Mouse (Mus musculus): Measurements from ENCODE around the gene Bpgm. TPM values are rescaled to one million over a fixed set of nuclear protein-coding genes. Genes with fewer than 3 reads are reported as not detected.

Bpgm gene
- polyA plus RNA-seq, 1 experiment from 2014 or later = 94.6 TPM

DNA sequence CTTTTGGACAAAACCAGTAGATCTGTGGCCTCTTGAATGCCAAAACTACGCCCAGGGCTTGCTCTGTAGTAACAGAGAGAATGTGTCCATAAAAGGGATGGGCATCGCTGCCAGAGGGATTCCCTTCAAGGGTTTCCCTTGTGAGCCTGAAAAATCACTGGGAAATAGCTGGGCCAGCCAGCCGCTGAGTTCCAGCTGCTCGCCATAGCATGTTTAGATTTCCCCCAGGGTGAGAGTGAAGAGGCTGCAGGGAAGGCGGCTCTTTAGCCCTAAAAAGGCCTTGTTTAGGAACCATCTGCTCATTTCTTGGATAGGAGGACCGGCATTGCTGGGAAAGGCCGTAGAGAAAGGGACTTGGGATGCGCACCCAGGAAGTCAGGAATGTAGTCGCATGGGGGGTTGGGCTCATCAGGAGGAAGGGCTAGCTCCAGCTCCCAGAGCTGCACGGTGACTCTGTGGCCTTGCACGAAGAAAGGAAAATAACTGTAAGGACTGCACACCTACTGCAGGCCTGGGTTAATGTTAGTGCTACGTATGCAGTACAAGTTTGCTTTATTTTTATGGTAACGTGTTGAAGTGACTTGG lies 72.5 kb downstream of the Bpgm start:
- no peak overlapping the region for H3K4me2 ChIP-seq (ENCODE audit: low read length)
- no peaks in the 10 kb centered on the region; the same call in 1 of the 2 replicates for H3K4me1 ChIP-seq (ENCODE audit: control insufficient read depth, insufficient read depth, low read length)
- H3K4me3 ChIP-seq (replicated peaks; ENCODE audit: low read depth, low read length) = no peak overlapping the region
- H3K36me3 ChIP-seq (ENCODE audit: control insufficient read depth, insufficient read depth, low read length) = no peaks in the 10 kb centered on the region
- ATAC-seq (ENCODE audit: low FRiP score, low TSS enrichment) (no peak), DNase-seq (no peak)
- no peak overlapping the region for H3K27ac ChIP-seq (replicated peaks; ENCODE audit: low read depth, low read length)
- no peaks in the 10 kb centered on the region for H3K27me3 ChIP-seq (ENCODE audit: control insufficient read depth, insufficient read depth, low read length)
- H3K9ac ChIP-seq (replicated peaks; ENCODE audit: low read length) = no peak overlapping the region
- WGBS = 60% methylated on average over 13 of the region's 13 CpGs
- H3K9me3 ChIP-seq (ENCODE audit: control insufficient read depth, low read length) = 0 out of 2 replicates have a peak, but pooled peaks cover 4% of the 10 kb centered on the region

DNA sequence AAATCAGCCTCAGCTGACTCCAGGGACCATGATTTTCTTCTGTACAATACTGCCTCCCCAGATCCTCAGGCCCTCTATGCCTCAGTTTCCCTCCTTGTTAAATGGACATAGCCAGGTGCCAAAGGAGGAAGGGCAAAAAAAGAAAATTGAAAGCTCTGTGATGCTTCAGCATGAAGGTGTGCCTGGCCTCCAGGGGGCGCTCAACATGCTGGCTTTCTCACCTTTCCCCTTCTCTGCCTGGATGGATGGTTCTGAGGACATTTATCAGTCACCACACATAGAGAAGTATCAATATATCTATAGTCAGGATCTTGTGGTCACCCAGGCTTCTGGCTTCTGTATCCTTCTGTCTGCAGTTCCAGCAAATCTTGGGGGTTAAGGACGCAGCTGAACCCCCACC lies 73.0 kb downstream of the Bpgm start:
- peak; percentile 62 for DNase-seq
- Histone ChIP-seq H3K4me2 (ENCODE audit: low read length) (no peak overlapping the region), H3K4me1 (ENCODE audit: control insufficient read depth, insufficient read depth, low read length) (no peaks in the 10 kb centered on the region), H3K9me3 (ENCODE audit: control insufficient read depth, low read length) (0 out of 2 replicates have a peak, but pooled peaks cover 4% of the 10 kb centered on the region), H3K9ac (replicated peaks; ENCODE audit: low read length) (no peak overlapping the region), H3K27ac (replicated peaks; ENCODE audit: low read depth, low read length) (no peak overlapping the region), H3K27me3 (ENCODE audit: control insufficient read depth, insufficient read depth, low read length) (no peaks in the 10 kb centered on the region), H3K4me3 (replicated peaks; ENCODE audit: low read depth, low read length) (no peak overlapping the region), H3K36me3 (ENCODE audit: control insufficient read depth, insufficient read depth, low read length) (no peaks in the 10 kb centered on the region)
- ATAC-seq (ENCODE audit: low FRiP score, low TSS enrichment) = no peak
- 43% methylated on average over 2 of the region's 2 CpGs for WGBS

DNA sequence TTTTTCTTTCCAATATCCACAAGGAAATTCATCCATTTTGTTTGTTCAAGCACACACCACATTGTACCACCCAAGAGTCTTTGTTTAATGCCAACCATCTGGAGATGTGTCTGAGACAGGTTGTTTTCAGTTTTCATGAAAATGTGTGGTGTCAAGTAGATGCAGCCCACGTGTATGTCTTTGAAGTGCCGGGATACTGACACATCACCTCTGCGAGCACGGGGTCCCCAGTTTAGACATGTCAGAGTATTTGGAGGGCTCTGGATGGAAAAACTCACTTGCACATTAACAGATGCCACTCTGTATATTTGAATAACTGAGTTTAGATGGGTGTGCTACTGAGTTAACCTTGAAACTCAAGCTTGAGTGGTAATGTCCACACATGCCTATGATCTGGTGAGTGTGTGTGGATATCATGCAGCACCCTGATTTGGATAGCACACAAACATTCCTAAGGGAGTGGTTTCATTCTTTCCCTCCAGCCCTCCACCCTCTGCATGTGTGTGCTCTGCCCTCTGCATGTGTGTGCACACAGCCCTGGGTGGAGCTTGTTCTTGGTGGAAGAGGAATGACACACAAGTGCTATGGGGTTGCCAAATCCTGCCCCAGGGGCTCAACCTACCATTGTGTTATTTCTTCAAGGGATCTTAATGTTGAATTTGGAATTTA lies 76.6 kb downstream of the Bpgm start:
- H3K9me3 ChIP-seq (ENCODE audit: control insufficient read depth, low read length) = 0 out of 2 replicates have a peak, but pooled peaks cover 4% of the 10 kb centered on the region
- H3K4me3 ChIP-seq (replicated peaks; ENCODE audit: low read depth, low read length) = no peak overlapping the region
- no peak overlapping the region for H3K9ac ChIP-seq (replicated peaks; ENCODE audit: low read length)
- DNase-seq = no peak
- WGBS = 91% methylated on average over 4 of the region's 4 CpGs
- no peaks in the 10 kb centered on the region for H3K4me1 ChIP-seq (ENCODE audit: control insufficient read depth, insufficient read depth, low read length)
- H3K36me3 ChIP-seq (ENCODE audit: control insufficient read depth, insufficient read depth, low read length) = no peaks in the 10 kb centered on the region
- no peak overlapping the region for H3K27ac ChIP-seq (replicated peaks; ENCODE audit: low read depth, low read length)
- no peak for ATAC-seq (ENCODE audit: low FRiP score, low TSS enrichment)
- no peak overlapping the region for H3K4me2 ChIP-seq (ENCODE audit: low read length)
- no peaks in the 10 kb centered on the region for H3K27me3 ChIP-seq (ENCODE audit: control insufficient read depth, insufficient read depth, low read length)

DNA sequence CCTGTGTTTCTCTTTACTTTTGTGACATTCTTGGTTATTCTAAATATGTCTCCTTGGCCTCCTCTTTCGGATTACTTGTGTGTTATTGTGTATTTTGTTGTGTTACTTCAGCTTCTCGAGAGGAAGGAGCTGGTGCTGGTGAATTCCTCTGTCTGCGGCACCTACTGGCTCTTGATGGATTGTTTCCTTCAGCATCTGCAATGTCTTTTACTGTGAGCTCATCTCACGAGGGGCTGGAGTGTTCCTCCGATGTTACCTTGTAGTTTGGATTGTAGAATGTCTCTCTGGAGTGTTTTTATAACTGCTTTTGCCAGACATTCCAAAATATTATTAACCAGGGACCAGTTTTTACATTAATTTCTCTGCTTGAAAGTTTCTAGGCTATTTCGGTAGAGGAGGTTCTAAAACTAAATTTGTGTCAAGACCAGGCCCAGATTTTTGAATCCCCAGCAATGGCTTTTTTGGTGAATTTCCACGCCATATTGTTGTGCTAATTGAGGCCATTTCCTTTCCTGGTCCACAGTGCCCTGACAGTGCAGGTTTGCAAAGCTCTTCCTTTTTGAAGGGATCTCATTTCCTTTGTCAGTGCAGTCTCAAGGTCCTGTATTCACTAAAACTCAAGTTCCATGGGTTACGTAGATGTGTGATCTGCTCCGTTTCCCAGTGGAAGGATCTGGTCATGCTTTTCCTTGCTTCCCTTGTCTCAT lies 78.4 kb downstream of the Bpgm start:
- Histone ChIP-seq H3K4me3 (replicated peaks; ENCODE audit: low read depth, low read length) (no peak overlapping the region), H3K36me3 (ENCODE audit: control insufficient read depth, insufficient read depth, low read length) (no peaks in the 10 kb centered on the region), H3K9me3 (ENCODE audit: control insufficient read depth, low read length) (0 out of 2 replicates have a peak, but pooled peaks cover 4% of the 10 kb centered on the region), H3K27ac (replicated peaks; ENCODE audit: low read depth, low read length) (no peak overlapping the region), H3K4me1 (ENCODE audit: control insufficient read depth, insufficient read depth, low read length) (no peaks in the 10 kb centered on the region), H3K4me2 (ENCODE audit: low read length) (no peak overlapping the region), H3K27me3 (ENCODE audit: control insufficient read depth, insufficient read depth, low read length) (no peaks in the 10 kb centered on the region), H3K9ac (replicated peaks; ENCODE audit: low read length) (no peak overlapping the region)
- no peak for ATAC-seq (ENCODE audit: low FRiP score, low TSS enrichment)
- DNase-seq = no peak
- 74% methylated on average over 9 of the region's 9 CpGs for WGBS

Other genes starting within 250 kb of the Bpgm start
- 95.2 and 106 TPM in 2 replicates for gene Akr1b3, start 158.7 kb upstream of the Bpgm start, polyA plus RNA-seq (2014; fragmentation: Nextera tagmentation; extraction: Ambion mirVana)
- gene Akr1b8, start 122.1 kb upstream of the Bpgm start, polyA plus RNA-seq (2014; fragmentation: Nextera tagmentation; extraction: Ambion mirVana) = 3.2 and 4.5 TPM in 2 replicates
- 7.7 and 9.1 TPM in 2 replicates for gene Akr1b10, start 92.0 kb upstream of the Bpgm start, polyA plus RNA-seq (2014; fragmentation: Nextera tagmentation; extraction: Ambion mirVana)
- not detected in 2 replicates for gene Akr1b7, start 63.9 kb upstream of the Bpgm start, polyA plus RNA-seq (2014; fragmentation: Nextera tagmentation; extraction: Ambion mirVana)
- 26.9 and 50.0 TPM in 2 replicates for gene Cald1, start 122.3 kb downstream of the Bpgm start, polyA plus RNA-seq (2014; fragmentation: Nextera tagmentation; extraction: Ambion mirVana)

Measured in midbrain, embryonic 14.5 days (tissue).